Mouse (Mus musculus) G1E (cell line): ENCODE data around the gene Amd1.

Source experiments
- CTCF ChIP-seq: IDR thresholded peaks from 2 replicates; pipeline ENCODE4 v1.5.1; 2012; ENCODE audit warnings: low read depth, low read length, inconsistent platforms, mixed read lengths
- GATA1 ChIP-seq: IDR thresholded peaks from 2 replicates; pipeline ENCODE4 v1.6.1; 2012; ENCODE audit warnings: borderline replicate concordance, low read length, inconsistent platforms, mixed read lengths
- POLR2AphosphoS5 ChIP-seq: IDR thresholded peaks from 2 replicates; pipeline ENCODE4 v1.6.1; 2012; ENCODE audit warnings: low read depth, low read length, inconsistent platforms; ENCODE audit not compliant: insufficient replicate concordance
- TAL1 ChIP-seq: conservative IDR thresholded peaks from 2 replicates; pipeline ENCODE4 v1.6.1; 2012; ENCODE audit warnings: low read depth, low read length, inconsistent platforms, mixed read lengths

DNA sequence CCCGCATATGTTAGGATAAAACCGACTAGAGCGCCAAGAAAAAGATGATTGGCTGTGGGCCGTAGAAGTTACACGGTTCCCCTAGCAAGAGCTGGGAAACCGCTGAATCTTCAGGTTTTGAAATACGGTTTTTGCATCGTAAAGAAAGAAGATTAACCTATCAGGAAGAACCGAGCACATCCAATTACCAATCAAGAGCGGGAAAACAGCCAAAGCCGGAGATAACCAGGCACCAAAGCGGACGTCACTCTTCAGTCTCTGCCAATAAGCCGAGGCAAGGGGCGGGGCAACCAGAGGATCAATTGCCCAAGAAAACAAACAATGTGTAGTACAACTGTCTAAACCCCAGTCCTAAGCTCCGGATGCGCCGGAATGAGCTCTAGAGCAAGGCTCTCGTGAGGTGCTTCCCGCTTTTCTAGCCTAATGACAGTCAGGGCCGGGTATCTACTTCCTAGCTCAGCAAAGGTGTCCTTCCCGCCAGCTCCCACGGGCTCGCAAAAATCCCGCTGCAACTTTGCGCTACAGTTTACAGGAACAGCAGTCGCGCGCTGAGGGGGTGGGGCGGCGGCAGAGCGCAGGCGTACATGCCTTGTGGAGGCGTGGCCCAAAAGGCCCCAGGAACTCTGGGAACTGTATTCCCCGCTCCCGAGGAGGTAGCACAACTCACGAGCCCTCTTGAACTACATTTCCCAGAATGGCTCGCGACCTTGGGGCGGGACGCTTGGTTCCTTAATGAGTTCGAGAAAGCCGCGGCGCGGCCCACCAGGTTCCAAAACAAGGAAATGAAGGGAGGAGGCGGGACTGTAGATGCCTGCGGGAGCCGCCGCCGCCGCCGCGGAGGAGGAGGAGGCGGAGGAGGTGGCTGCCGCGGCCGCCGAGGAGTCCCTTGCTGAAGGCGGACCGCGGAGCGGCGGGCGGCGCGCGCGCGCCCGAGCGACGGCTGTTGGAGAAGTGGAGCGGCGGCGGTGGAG, 46.9 kb upstream of the Amd1 start:
- TF ChIP-seq CTCF: no peak
- no peak for TF ChIP-seq TAL1
- no peak for TF ChIP-seq GATA1
- no peak for TF ChIP-seq POLR2AphosphoS5
